Mouse (Mus musculus): Measurements from ENCODE around the gene Aup1. TPM values are rescaled to one million over a fixed set of nuclear protein-coding genes. Genes with fewer than 3 reads are reported as not detected.

The Aup1 gene
- polyA plus RNA-seq, 1 experiment = 244 TPM

GRCm38 (mm10) chr6:83078324-83078858 lies 24.1 kb downstream of the Aup1 start:
- 0 out of 2 replicates have a peak, but pooled peaks have one; percentile 7 for TF ChIP-seq CTCF (IDR thresholded peaks at IDR 0.05; ENCODE audit: control insufficient read depth, insufficient read depth, insufficient replicate concordance, low read depth, low read length)
- peak; percentile 53; the same call in 1 of the 2 replicates for TF ChIP-seq POLR2A (IDR thresholded peaks at IDR 0.05; ENCODE audit: control insufficient read depth, low read depth, low read length)
- Histone ChIP-seq H3K4me1 (ENCODE audit: control insufficient read depth, insufficient read depth, low read length) (peaks cover 7% of the 10 kb centered on the region), H3K4me3 (ENCODE audit: control insufficient read depth, low read depth, low read length) (peak overlapping the region; percentile 97), H3K36me3 (ENCODE audit: control insufficient read depth, insufficient read depth, low read length) (no peaks in the 10 kb centered on the region; the same call in 1 of the 2 replicates), H3K27me3 (ENCODE audit: control insufficient read depth, insufficient read depth, low read length) (no peaks in the 10 kb centered on the region), H3K27ac (ENCODE audit: control insufficient read depth, insufficient read depth, low read depth, low read length) (peak overlapping the region; percentile 99)

DNA sequence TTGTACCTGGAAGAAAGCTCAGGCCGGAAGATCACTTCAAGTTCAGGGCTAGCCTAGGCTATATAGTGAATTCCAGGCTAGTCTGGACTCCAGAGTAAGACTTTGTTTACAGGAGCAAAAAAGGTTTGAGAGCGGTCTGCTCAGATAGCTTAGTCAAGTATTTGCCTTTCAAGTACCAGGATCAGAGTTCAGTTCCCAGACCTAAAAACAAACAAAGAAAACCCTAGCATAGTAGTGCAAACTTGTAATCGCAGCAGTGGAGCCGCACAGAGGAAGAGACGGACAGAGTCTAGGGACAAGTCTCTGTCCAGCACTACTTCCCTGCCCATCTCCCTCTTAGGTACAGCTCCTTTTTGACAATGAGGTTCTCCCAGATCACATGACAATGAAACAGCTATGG lies 25.9 kb downstream of the Aup1 start:
- Histone ChIP-seq H3K4me1 (ENCODE audit: control insufficient read depth, insufficient read depth, low read length) (peaks cover 7% of the 10 kb centered on the region), H3K36me3 (ENCODE audit: control insufficient read depth, insufficient read depth, low read length) (no peaks in the 10 kb centered on the region; the same call in 1 of the 2 replicates), H3K27me3 (ENCODE audit: control insufficient read depth, insufficient read depth, low read length) (no peaks in the 10 kb centered on the region), H3K4me3 (ENCODE audit: control insufficient read depth, low read depth, low read length) (no peak overlapping the region), H3K27ac (ENCODE audit: control insufficient read depth, insufficient read depth, low read depth, low read length) (no peak overlapping the region)
- TF ChIP-seq POLR2A (IDR thresholded peaks at IDR 0.05; ENCODE audit: control insufficient read depth, low read depth, low read length) = no peak
- no peak for TF ChIP-seq CTCF (IDR thresholded peaks at IDR 0.05; ENCODE audit: control insufficient read depth, insufficient read depth, insufficient replicate concordance, low read depth, low read length)

- no peak overlapping the region for H3K27ac ChIP-seq (ENCODE audit: control insufficient read depth, insufficient read depth, low read depth, low read length)
- no peak overlapping the region for H3K4me3 ChIP-seq (ENCODE audit: control insufficient read depth, low read depth, low read length)
- H3K27me3 ChIP-seq (ENCODE audit: control insufficient read depth, insufficient read depth, low read length) = no peaks in the 10 kb centered on the region; the same call in 1 of the 2 replicates
- TF ChIP-seq CTCF (IDR thresholded peaks at IDR 0.05; ENCODE audit: control insufficient read depth, insufficient read depth, insufficient replicate concordance, low read depth, low read length) = no peak
- TF ChIP-seq POLR2A (IDR thresholded peaks at IDR 0.05; ENCODE audit: control insufficient read depth, low read depth, low read length) = no peak
- H3K4me1 ChIP-seq (ENCODE audit: control insufficient read depth, insufficient read depth, low read length) = peaks cover 16% of the 10 kb centered on the region
- no peaks in the 10 kb centered on the region; the same call in 1 of the 2 replicates for H3K36me3 ChIP-seq (ENCODE audit: control insufficient read depth, insufficient read depth, low read length)
Observed at GRCm38 (mm10) chr6:83083497-83083896, 29.2 kb downstream of the Aup1 start.

DNA sequence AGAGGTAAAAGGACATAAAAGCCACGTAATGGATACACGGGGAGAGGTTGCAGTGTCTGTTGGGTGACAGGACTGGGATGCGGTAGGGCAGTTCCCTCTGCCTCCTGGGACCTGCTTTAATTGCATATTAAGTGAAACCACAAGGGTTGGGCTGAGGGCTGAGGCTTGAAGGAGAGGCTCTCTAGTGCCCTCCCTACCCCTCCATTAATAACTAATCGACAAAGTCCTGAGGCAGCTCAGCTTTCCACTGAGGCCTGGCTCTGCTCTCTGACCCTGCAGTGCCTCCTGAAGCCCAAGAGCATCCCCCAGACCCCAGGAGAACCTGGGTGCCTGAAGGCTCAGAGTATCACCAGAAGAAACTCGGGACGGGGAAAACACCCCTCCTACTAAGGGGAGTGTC lies 30.2 kb downstream of the Aup1 start:
- peaks cover 12% of the 10 kb centered on the region for H3K4me1 ChIP-seq (ENCODE audit: control insufficient read depth, insufficient read depth, low read length)
- H3K36me3 ChIP-seq (ENCODE audit: control insufficient read depth, insufficient read depth, low read length) = no peaks in the 10 kb centered on the region; the same call in 1 of the 2 replicates
- H3K27me3 ChIP-seq (ENCODE audit: control insufficient read depth, insufficient read depth, low read length) = no peaks in the 10 kb centered on the region; the same call in 1 of the 2 replicates
- TF ChIP-seq POLR2A (IDR thresholded peaks at IDR 0.05; ENCODE audit: control insufficient read depth, low read depth, low read length) (no peak), CTCF (IDR thresholded peaks at IDR 0.05; ENCODE audit: control insufficient read depth, insufficient read depth, insufficient replicate concordance, low read depth, low read length) (no peak)
- no peak overlapping the region for H3K27ac ChIP-seq (ENCODE audit: control insufficient read depth, insufficient read depth, low read depth, low read length)
- no peak overlapping the region for H3K4me3 ChIP-seq (ENCODE audit: control insufficient read depth, low read depth, low read length)

DNA sequence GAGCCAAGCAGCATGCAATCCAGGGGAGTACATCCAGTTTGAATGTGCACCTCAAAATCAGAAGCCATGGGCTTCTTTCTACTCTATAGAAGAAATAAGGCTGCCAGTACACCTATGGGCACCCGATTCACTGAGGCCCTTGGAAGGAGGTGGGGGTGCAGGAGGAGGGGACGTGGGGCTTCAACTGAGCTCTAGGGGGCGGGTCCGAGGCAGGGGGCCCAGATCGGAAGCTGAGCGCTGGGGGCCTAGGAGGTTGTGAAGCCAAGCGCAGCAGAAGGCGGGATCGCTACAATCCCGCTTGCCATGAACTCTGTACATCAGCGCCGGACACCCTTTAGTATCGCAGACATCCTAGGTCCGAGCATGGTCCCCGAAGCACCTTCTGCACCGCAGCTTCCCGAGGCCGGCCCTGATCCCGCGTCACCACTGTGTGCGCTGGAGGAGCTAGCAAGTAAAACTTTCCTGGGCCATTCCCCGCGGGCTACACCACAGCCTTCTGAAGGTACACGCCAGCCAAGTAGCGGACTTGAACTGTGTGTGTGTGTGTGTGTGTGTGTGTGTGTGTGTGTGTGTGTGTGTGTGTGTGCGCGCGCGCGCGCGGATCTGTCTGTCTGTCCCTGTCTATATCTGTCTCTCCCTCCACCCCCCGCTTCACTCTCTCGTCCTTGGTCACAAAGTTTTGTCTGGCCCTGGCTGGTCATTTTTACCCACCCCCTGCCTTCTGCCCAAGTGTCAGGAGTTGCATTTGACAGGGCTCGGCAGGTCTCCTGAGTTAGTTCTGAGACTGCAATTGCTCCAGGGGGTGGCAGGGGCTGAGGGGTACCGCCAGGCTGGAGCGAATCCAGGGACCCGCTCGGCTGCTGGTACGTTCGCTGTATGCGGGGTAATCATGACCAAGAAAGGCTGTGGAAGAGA lies 32.1 kb downstream of the Aup1 start, which contains the start of gene Lbx2:
Lbx2 (plus strand) TSS at position 247 of the 915 bp plus-strand sequence.
- TF ChIP-seq POLR2A (IDR thresholded peaks at IDR 0.05; ENCODE audit: control insufficient read depth, low read depth, low read length) (no peak), CTCF (IDR thresholded peaks at IDR 0.05; ENCODE audit: control insufficient read depth, insufficient read depth, insufficient replicate concordance, low read depth, low read length) (no peak)
- no peaks in the 10 kb centered on the region; the same call in 1 of the 2 replicates for H3K36me3 ChIP-seq (ENCODE audit: control insufficient read depth, insufficient read depth, low read length)
- no peak within 1 kb of the TSS for H3K27ac ChIP-seq (ENCODE audit: control insufficient read depth, insufficient read depth, low read depth, low read length)
- H3K4me3 ChIP-seq (ENCODE audit: control insufficient read depth, low read depth, low read length) = peak within 1 kb of the TSS; percentile 42
- peaks cover 12% of the 10 kb centered on the region for H3K4me1 ChIP-seq (ENCODE audit: control insufficient read depth, insufficient read depth, low read length)
- no peaks in the 10 kb centered on the region; the same call in 1 of the 2 replicates for H3K27me3 ChIP-seq (ENCODE audit: control insufficient read depth, insufficient read depth, low read length)

- no peak for TF ChIP-seq POLR2A (IDR thresholded peaks at IDR 0.05; ENCODE audit: control insufficient read depth, low read depth, low read length)
- TF ChIP-seq CTCF (IDR thresholded peaks at IDR 0.05; ENCODE audit: control insufficient read depth, insufficient read depth, insufficient replicate concordance, low read depth, low read length) = no peak
- Histone ChIP-seq H3K36me3 (ENCODE audit: control insufficient read depth, insufficient read depth, low read length) (no peaks in the 10 kb centered on the region), H3K4me3 (ENCODE audit: control insufficient read depth, low read depth, low read length) (peak overlapping the region; percentile 42), H3K4me1 (ENCODE audit: control insufficient read depth, insufficient read depth, low read length) (peaks cover 12% of the 10 kb centered on the region), H3K27me3 (ENCODE audit: control insufficient read depth, insufficient read depth, low read length) (no peaks in the 10 kb centered on the region; the same call in 1 of the 2 replicates), H3K27ac (ENCODE audit: control insufficient read depth, insufficient read depth, low read depth, low read length) (no peak overlapping the region)
Observed at GRCm38 (mm10) chr6:83087205-83087925, 33.0 kb downstream of the Aup1 start.
